Mouse (Mus musculus): Measurements from ENCODE around the gene Rfx3. TPM values are rescaled to one million over a fixed set of nuclear protein-coding genes. Genes with fewer than 3 reads are reported as not detected.
A peak's percentile ranks its signal among the peaks of the same experiment; 100 is the strongest.

The Rfx3 gene
- polyA plus RNA-seq (2015; fragmentation: Nextera tagmentation; extraction: Ambion mirVana): 26.7 and 27.8 TPM in 2 replicates

- Histone ChIP-seq H3K27ac (peak within 1 kb of the TSS; percentile 100), H3K36me3 (no peaks in the 10 kb centered on the region), H3K9me3 (no peaks in the 10 kb centered on the region), H3K4me3 (peak within 1 kb of the TSS; percentile 92), H3K9ac (peak within 1 kb of the TSS; percentile 96), H3K4me2 (peak within 1 kb of the TSS; percentile 67), H3K27me3 (no peaks in the 10 kb centered on the region), H3K4me1 (replicated peaks) (peaks cover 10% of the 10 kb centered on the region)
- ATAC-seq (ENCODE audit: low FRiP score): peak; percentile 91
- under 1% methylated on average over 64 of the region's 78 CpGs for WGBS
Measured at GRCm38 (mm10) chr19:28010471-28011395, at the start of gene Rfx3. Rfx3 (minus strand) TSS chr19:28011166.

- ATAC-seq (ENCODE audit: low FRiP score): no peak
- no peaks in the 10 kb centered on the region for H3K27me3 ChIP-seq
- no peaks in the 10 kb centered on the region for H3K4me1 ChIP-seq (replicated peaks)
- H3K4me2 ChIP-seq: no peak overlapping the region
- no peaks in the 10 kb centered on the region for H3K36me3 ChIP-seq
- H3K9ac ChIP-seq: no peak overlapping the region
- WGBS: 81% methylated on average over 1 of the region's 1 CpGs
- no peaks in the 10 kb centered on the region for H3K9me3 ChIP-seq
- H3K4me3 ChIP-seq: no peak overlapping the region
- H3K27ac ChIP-seq: no peak overlapping the region
Measured at GRCm38 (mm10) chr19:28052058-28052457, 41.1 kb upstream of the Rfx3 start.

- Histone ChIP-seq H3K9ac (no peak overlapping the region), H3K4me1 (replicated peaks) (no peaks in the 10 kb centered on the region), H3K36me3 (no peaks in the 10 kb centered on the region), H3K27ac (no peak overlapping the region), H3K27me3 (no peaks in the 10 kb centered on the region), H3K9me3 (no peaks in the 10 kb centered on the region), H3K4me3 (no peak overlapping the region), H3K4me2 (no peak overlapping the region)
- 86% methylated on average over 5 of the region's 5 CpGs for WGBS
- ATAC-seq (ENCODE audit: low FRiP score): no peak
Measured at GRCm38 (mm10) chr19:28051571-28051970, 40.6 kb upstream of the Rfx3 start.

- Histone ChIP-seq H3K36me3 (no peaks in the 10 kb centered on the region), H3K4me2 (no peak overlapping the region), H3K4me1 (replicated peaks) (no peaks in the 10 kb centered on the region), H3K9me3 (no peaks in the 10 kb centered on the region), H3K27ac (no peak overlapping the region), H3K27me3 (no peaks in the 10 kb centered on the region), H3K4me3 (no peak overlapping the region), H3K9ac (no peak overlapping the region)
- WGBS: 88% methylated on average over 4 of the region's 4 CpGs
- no peak for ATAC-seq (ENCODE audit: low FRiP score)
Measured at GRCm38 (mm10) chr19:28049280-28049679, 38.3 kb upstream of the Rfx3 start.

GRCm38 (mm10) chr19:28046806-28047205, 35.8 kb upstream of the Rfx3 start:
- no peak overlapping the region for H3K9ac ChIP-seq
- no peak overlapping the region for H3K4me3 ChIP-seq
- H3K9me3 ChIP-seq: no peaks in the 10 kb centered on the region
- H3K27me3 ChIP-seq: no peaks in the 10 kb centered on the region
- 92% methylated on average over 5 of the region's 5 CpGs for WGBS
- no peak for ATAC-seq (ENCODE audit: low FRiP score)
- H3K4me2 ChIP-seq: no peak overlapping the region
- no peak overlapping the region for H3K27ac ChIP-seq
- no peaks in the 10 kb centered on the region for H3K4me1 ChIP-seq (replicated peaks)
- H3K36me3 ChIP-seq: no peaks in the 10 kb centered on the region

GRCm38 (mm10) chr19:28044950-28045349, 34.0 kb upstream of the Rfx3 start:
- H3K27ac ChIP-seq: no peak overlapping the region
- no peaks in the 10 kb centered on the region for H3K9me3 ChIP-seq
- H3K9ac ChIP-seq: no peak overlapping the region
- H3K4me1 ChIP-seq (replicated peaks): no peaks in the 10 kb centered on the region
- no peaks in the 10 kb centered on the region for H3K36me3 ChIP-seq
- no peak overlapping the region for H3K4me3 ChIP-seq
- ATAC-seq (ENCODE audit: low FRiP score): no peak
- 87% methylated on average over 5 of the region's 5 CpGs for WGBS
- no peaks in the 10 kb centered on the region for H3K27me3 ChIP-seq
- no peak overlapping the region for H3K4me2 ChIP-seq

GRCm38 (mm10) chr19:28011718-28012499, 943 bp upstream of the Rfx3 start:
- peak; percentile 69 for ATAC-seq (ENCODE audit: low FRiP score)
- under 1% methylated on average over 51 of the region's 52 CpGs for WGBS
- Histone ChIP-seq H3K4me3 (peak overlapping the region; percentile 92), H3K4me1 (replicated peaks) (peaks cover 10% of the 10 kb centered on the region), H3K36me3 (no peaks in the 10 kb centered on the region), H3K9me3 (no peaks in the 10 kb centered on the region), H3K9ac (peak overlapping the region; percentile 92), H3K27me3 (no peaks in the 10 kb centered on the region), H3K4me2 (peak overlapping the region; percentile 57), H3K27ac (peak overlapping the region; percentile 100)

GRCm38 (mm10) chr19:28011396-28011717, 391 bp upstream of the Rfx3 start:
- peak; percentile 98 for ATAC-seq (ENCODE audit: low FRiP score)
- H3K4me3 ChIP-seq: peak overlapping the region; percentile 92
- H3K9ac ChIP-seq: peak overlapping the region; percentile 96
- peak overlapping the region; percentile 100 for H3K27ac ChIP-seq
- no peaks in the 10 kb centered on the region for H3K9me3 ChIP-seq
- H3K27me3 ChIP-seq: no peaks in the 10 kb centered on the region
- 0% methylated on average over 27 of the region's 30 CpGs for WGBS
- H3K4me1 ChIP-seq (replicated peaks): peaks cover 10% of the 10 kb centered on the region
- no peaks in the 10 kb centered on the region for H3K36me3 ChIP-seq
- H3K4me2 ChIP-seq: peak overlapping the region; percentile 44

GRCm38 (mm10) chr19:28009587-28010281, 1.2 kb downstream of the Rfx3 start:
- 0% methylated on average over 5 of the region's 5 CpGs for WGBS
- Histone ChIP-seq H3K4me2 (peak overlapping the region; percentile 67), H3K4me1 (replicated peaks) (peaks cover 10% of the 10 kb centered on the region), H3K9me3 (no peaks in the 10 kb centered on the region), H3K27ac (peak overlapping the region; percentile 100), H3K36me3 (no peaks in the 10 kb centered on the region), H3K4me3 (peak overlapping the region; percentile 92), H3K9ac (peak overlapping the region; percentile 96), H3K27me3 (no peaks in the 10 kb centered on the region)
- ATAC-seq (ENCODE audit: low FRiP score): no peak

GRCm38 (mm10) chr19:28004190-28004589, 6.8 kb downstream of the Rfx3 start:
- Histone ChIP-seq H3K9ac (no peak overlapping the region), H3K4me2 (no peak overlapping the region), H3K4me3 (no peak overlapping the region), H3K36me3 (no peaks in the 10 kb centered on the region), H3K27me3 (no peaks in the 10 kb centered on the region), H3K4me1 (replicated peaks) (peaks cover 2% of the 10 kb centered on the region; the same call in 1 of the 2 replicates), H3K9me3 (no peaks in the 10 kb centered on the region), H3K27ac (no peak overlapping the region)
- WGBS: 35% methylated on average over 1 of the region's 1 CpGs
- ATAC-seq (ENCODE audit: low FRiP score): no peak

GRCm38 (mm10) chr19:28003474-28003873, 7.5 kb downstream of the Rfx3 start:
- no peak for ATAC-seq (ENCODE audit: low FRiP score)
- Histone ChIP-seq H3K4me3 (no peak overlapping the region), H3K27ac (no peak overlapping the region), H3K9ac (no peak overlapping the region), H3K9me3 (no peaks in the 10 kb centered on the region), H3K4me2 (no peak overlapping the region), H3K36me3 (no peaks in the 10 kb centered on the region), H3K27me3 (no peaks in the 10 kb centered on the region), H3K4me1 (replicated peaks) (peaks cover 6% of the 10 kb centered on the region; the same call in 1 of the 2 replicates)
- 95% methylated on average over 1 of the region's 1 CpGs for WGBS

- Histone ChIP-seq H3K36me3 (no peaks in the 10 kb centered on the region), H3K27ac (no peak overlapping the region), H3K4me2 (no peak overlapping the region), H3K9me3 (no peaks in the 10 kb centered on the region), H3K9ac (no peak overlapping the region), H3K27me3 (no peaks in the 10 kb centered on the region), H3K4me1 (replicated peaks) (peaks cover 6% of the 10 kb centered on the region; the same call in 1 of the 2 replicates), H3K4me3 (no peak overlapping the region)
- ATAC-seq (ENCODE audit: low FRiP score): no peak
- 89% methylated on average over 3 of the region's 3 CpGs for WGBS
Measured at GRCm38 (mm10) chr19:28002708-28003107, 8.3 kb downstream of the Rfx3 start.

Measured in hindbrain, embryonic 13.5 days (tissue).